Mouse (Mus musculus): ENCODE results near the gene Shc1. TPM values are rescaled to one million over a fixed set of nuclear protein-coding genes. Genes with fewer than 3 reads are reported as not detected.
A peak's percentile ranks its signal among the peaks of the same experiment; 100 is the strongest.
"Not testable (repeated sequence)": the region's sequence is repeated elsewhere in the genome, so short reads cannot be mapped to it uniquely, and the experiment has no call there.

The Shc1 gene
- polyA plus RNA-seq, 1 experiment from 2014 or later = 37.2 TPM

DNA sequence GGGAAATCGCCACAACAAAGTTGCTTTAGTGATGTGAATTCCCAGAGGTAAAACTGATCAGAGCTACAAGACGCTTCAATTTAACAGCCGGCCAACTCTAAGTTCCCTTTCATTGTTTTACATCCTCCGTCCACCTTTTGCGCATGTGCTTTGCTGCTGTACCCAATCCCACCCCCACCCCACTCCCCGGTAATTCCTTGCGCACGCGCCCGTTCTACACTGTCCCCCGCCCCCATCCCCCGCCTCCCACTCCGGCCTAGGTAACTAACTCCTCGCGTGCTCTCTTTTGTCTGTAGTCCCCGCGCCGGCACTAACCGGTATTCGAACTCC, 438 bp upstream of the Shc1 start:
- no peak for DNase-seq (ENCODE audit: low spot score)

DNA sequence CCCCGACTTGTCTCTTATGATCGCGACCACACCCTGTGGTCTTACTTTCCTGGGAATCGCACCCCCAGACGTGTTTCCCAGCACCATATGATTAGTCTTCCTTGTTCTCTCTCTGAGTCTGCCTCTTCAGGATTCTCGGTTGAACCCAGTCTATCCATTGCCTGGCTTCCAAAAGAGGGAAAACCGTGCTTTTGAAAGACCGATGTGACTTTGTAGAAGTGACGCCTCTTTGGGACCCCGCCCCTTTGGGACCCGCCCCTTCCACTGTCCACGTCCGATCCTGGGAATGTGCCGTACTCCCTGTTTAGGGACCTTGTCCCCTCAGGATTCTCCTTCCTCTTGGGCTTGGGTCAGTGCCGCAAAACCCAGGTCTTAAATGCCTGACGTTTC, 613 bp downstream of the Shc1 start:
- DNase-seq (ENCODE audit: low spot score) = no peak

GRCm38 (mm10) chr3:89419571-89419970, 1.3 kb downstream of the Shc1 start:
- no peak for DNase-seq (ENCODE audit: low spot score)

- no peak for DNase-seq (ENCODE audit: low spot score)
Measured at GRCm38 (mm10) chr3:89419981-89420380, 1.7 kb downstream of the Shc1 start.

GRCm38 (mm10) chr3:89420421-89420820, 2.2 kb downstream of the Shc1 start:
- no peak for DNase-seq (ENCODE audit: low spot score)

- DNase-seq (ENCODE audit: low spot score) = no peak
Measured at GRCm38 (mm10) chr3:89421002-89421774, 2.9 kb downstream of the Shc1 start.

DNA sequence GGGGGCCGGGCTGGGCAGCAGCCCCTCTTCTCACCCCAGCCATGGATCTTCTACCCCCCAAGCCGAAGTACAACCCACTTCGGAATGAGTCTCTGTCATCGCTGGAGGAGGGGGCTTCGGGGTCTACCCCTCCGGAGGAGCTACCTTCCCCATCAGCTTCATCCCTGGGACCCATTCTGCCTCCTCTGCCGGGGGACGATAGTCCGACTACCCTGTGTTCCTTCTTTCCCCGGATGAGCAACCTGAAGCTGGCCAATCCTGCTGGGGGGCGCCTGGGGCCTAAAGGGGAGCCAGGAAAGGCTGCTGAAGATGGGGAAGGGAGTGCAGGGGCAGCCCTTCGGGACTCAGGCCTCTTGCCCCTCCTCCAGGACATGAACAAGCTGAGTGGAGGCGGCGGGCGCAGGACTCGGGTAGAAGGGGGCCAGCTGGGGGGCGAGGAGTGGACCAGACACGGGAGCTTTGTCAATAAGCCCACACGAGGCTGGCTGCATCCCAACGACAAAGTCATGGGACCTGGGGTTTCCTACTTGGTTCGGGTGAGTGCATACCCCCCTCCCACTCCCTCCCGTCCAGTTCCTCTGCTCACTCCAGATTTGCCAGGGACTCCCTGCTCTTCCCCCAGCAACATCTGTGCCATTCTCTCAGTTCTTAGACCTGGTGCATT, 3.7 kb downstream of the Shc1 start:
- DNase-seq (ENCODE audit: low spot score) = no peak

- no peak for DNase-seq (ENCODE audit: low spot score)
Measured at GRCm38 (mm10) chr3:89422556-89423205, 4.4 kb downstream of the Shc1 start.

DNA sequence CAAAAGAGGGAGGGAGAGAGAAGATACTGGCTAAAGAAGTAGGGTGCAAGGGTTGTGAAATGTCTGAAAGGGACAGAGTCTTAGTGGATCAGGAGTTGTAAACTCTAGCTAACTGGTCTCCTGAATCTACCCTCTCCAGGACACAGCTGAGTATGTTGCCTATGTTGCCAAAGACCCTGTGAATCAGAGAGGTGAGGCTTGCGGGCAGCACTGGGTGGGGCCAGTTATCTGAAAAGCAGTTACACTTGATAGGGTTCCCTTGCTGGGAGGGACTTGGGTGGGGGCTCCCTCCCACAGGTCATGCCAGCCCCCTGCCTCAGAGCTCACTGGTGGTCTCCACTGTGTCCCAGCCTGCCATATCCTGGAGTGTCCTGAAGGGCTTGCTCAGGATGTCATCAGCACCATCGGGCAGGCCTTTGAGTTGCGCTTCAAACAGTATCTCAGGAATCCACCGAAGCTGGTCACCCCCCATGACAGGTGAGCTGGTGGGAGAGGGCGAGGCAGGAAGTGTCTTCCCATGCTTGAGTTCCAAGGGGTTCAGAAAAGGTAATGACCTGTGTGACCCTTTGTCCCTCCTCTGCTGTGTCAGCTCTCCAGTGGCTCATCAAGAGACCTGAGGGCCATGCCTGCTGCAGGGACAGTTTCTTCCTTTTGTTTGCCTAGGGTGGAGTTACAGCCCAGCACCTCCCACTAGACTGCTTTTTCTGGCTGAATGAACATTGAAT, 6.3 kb downstream of the Shc1 start:
- no peak for DNase-seq (ENCODE audit: low spot score)

DNA sequence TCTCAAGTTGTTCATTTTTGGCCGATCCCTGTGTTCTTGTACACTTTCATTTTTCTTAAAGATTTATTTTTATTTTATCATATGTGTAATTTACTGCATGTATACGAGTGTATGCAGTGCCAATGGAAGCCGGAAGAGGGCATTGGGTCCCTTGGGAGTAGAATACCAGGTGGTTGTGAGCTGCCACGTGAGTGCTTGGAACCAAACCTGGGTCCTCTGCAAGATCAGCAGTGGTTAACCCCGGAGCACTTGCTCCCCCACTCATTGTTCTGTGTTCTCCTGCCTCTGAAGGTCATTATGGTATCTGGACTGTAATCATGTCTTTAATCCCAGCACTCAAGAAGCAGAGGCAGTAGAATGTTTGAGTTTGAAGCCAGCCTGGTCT, 6.9 kb downstream of the Shc1 start:
- DNase-seq (ENCODE audit: low spot score) = no peak

DNA sequence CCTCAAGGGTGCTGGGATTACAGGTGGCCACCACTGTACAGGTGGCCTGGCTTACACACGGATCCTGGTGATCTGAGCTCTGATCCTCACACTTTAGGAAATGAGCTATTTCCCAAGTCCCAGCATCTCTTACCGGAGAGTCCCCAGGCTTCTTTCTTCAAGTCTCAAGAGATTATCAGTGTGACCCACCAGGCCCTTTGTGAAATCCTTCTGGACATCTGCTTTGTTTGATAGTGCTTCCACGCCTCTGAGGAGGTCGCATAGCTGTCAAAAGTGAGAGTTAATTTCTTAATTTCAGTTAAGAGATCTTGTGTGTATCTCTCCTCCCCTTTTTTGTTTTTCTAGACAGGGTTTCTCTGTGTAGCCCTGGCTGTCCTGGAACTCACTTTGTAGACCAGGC, 7.6 kb downstream of the Shc1 start:
- no peak for DNase-seq (ENCODE audit: low spot score)

DNA sequence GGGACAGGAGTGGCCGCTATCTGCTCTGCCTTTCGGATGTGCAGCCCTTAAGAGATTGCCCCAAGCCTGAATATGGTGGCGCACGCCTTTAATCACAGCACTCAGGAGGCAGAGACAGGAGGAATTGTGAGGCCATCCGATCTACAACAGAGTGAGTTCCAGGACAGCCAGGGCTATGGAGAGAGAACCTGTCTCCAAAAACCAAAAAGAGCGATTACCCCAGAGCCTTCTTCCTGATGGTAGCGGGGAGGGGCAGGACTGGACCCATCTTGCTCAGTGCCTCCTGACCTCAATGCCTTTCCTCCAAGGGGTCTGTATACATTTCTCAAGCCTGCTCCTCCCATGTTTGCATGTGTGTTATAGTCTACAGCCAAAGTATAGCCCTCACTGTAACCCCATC, 10.8 kb downstream of the Shc1 start:
- DNase-seq (ENCODE audit: low spot score) = not testable (repeated sequence)

- DNase-seq (ENCODE audit: low spot score) = peak; percentile 91
Measured at GRCm38 (mm10) chr3:89430171-89431159, 12.2 kb downstream of the Shc1 start, which contains the start of gene Pygo2. Pygo2 (plus strand) TSS chr3:89430214.

DNA sequence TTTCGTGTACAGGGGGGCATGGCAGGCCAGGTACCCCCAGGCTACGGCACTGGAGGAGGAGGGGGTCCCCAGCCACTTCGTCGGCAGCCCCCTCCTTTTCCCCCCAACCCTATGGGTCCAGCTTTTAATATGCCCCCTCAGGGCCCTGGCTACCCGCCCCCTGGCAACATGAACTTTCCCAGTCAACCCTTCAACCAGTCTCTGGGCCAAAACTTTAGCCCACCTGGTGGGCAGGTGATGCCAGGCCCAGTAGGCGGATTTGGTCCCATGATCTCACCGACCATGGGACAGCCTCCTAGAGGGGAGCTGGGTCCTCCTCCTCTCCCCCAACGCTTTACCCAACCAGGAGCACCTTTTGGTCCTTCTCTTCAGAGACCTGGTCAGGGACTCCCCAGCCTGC, 14.4 kb downstream of the Shc1 start:
- no peak for DNase-seq (ENCODE audit: low spot score)

- no peak for DNase-seq (ENCODE audit: low spot score)
Measured at GRCm38 (mm10) chr3:89434532-89434931, 16.3 kb downstream of the Shc1 start.

- DNase-seq (ENCODE audit: low spot score) = no peak
Measured at GRCm38 (mm10) chr3:89435041-89435440, 16.8 kb downstream of the Shc1 start.

GRCm38 (mm10) chr3:89436176-89437113, 18.2 kb downstream of the Shc1 start, which contains the start of gene Pbxip1:
Pbxip1 (plus strand) TSS chr3:89436706.
- DNase-seq (ENCODE audit: low spot score) = peak; percentile 74

DNA sequence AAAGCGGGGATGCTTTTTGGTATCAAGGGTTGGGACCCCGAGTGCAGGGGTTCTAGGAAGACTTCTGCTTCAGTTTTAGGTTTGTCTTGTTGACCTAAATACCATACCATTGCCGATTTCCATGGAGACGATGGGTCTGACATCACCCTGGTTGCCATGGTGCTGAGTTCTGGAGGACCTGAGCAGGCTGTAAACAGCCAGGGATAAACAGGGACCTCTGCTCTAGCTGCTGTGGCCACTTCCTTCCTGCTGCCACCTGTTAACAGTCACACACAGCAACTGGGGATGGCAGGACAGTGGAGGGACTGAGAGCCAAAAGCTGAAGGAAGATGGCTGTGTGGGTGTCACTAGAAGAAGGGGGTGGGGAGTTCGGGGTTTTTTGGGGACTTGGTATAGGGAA, 19.0 kb downstream of the Shc1 start:
- DNase-seq (ENCODE audit: low spot score) = peak; percentile 36

DNA sequence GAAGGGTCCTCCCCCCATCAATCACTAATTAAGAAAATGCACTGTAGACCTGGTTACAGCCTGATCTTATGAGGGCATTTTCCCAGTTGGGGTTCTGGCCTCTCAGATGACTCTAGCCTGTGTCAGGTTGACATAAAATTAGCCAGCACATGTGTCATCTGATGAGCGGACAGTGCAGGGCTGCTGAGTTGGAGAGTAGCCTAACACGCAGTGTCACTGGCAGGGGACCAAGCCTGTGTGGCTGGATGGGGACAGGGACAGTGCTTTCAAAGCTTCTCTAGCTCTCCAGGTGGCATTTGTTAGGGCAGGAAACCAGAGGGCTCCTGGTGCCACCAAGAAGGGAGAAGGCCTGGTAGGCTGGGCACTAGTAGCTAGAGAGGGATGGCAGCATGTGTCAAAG, 22.4 kb downstream of the Shc1 start:
- no peak for DNase-seq (ENCODE audit: low spot score)
